Mouse (Mus musculus) left cerebral cortex, adult 2 months (tissue): ENCODE measurements around the gene Gas7. TPM values are rescaled to one million over a fixed set of nuclear protein-coding genes. Genes with fewer than 3 reads are reported as not detected.

Experiments
- DNase-seq, 2 experiments: peaks; one replicate each; pipeline ENCODE4 v3.0.0; 2021 to 2022; ENCODE audit warnings: low spot score in 2 of 2, mixed read lengths in 1 of 2; ENCODE audit errors: extremely low spot score in 1 of 2
- H3K27ac ChIP-seq: fragments of 200-600 bp; 2 replicates; pipeline ENCODE4 v1.8.1; 2022
- H3K4me3 ChIP-seq: fragments of 200-600 bp; 2 replicates; pipeline ENCODE4 v1.8.1; 2022
- CTCF ChIP-seq: fragments of 200-600 bp; IDR thresholded peaks from 2 replicates; pipeline ENCODE4 v1.8.1; 2022; ENCODE audit warnings: antibody characterized with exemption, mild to moderate bottlenecking, moderate library complexity
- intact Hi-C: fragments of 180-260 bp; cut with DNase I; formaldehyde crosslinking; loops from one replicate; pipeline ENCODE4 v1.15.1; 2025
- total RNA-seq, 2 experiments: library from RNA; stranded (reverse); gene quantifications; 2 replicates each; pipeline ENCODE4 v1.2.3; 2021

The Gas7 gene
- total RNA-seq, 2 experiments from 2014 or later = 539 to 559 TPM

- peak overlapping the region; percentile 82 for H3K27ac ChIP-seq
Observed at GRCm38 (mm10) chr11:67653521-67654090, 198.4 kb downstream of the Gas7 start.

GRCm38 (mm10) chr11:67654514-67654913, 199.3 kb downstream of the Gas7 start:
- H3K27ac ChIP-seq = peak overlapping the region; percentile 82
- no peak for DNase-seq
- no peak for TF ChIP-seq CTCF
- intact Hi-C loops = no loop called here
- H3K4me3 ChIP-seq = no peak overlapping the region

More at GRCm38 (mm10) chr11:67653521-67654090, 198.4 kb downstream of the Gas7 start:
- no peak for DNase-seq
- no peak overlapping the region for H3K4me3 ChIP-seq
- no peak for TF ChIP-seq CTCF
- intact Hi-C loops = no loop called here

- DNase-seq = no peak
- TF ChIP-seq CTCF = no peak
- Histone ChIP-seq H3K4me3 (no peak overlapping the region), H3K27ac (peak overlapping the region; percentile 82)
- intact Hi-C loops = no loop called here
Observed at GRCm38 (mm10) chr11:67655236-67655959, 200.2 kb downstream of the Gas7 start.

GRCm38 (mm10) chr11:67656366-67656765, 201.1 kb downstream of the Gas7 start:
- H3K27ac ChIP-seq = peak overlapping the region; percentile 59; the same call in 1 of the 2 replicates
- intact Hi-C loops = loop anchor here (2.0 kb wide), 1 partner anchor 20 kb away; no protein-coding TSS in a partner anchor
- no peak overlapping the region for H3K4me3 ChIP-seq
- no peak for TF ChIP-seq CTCF
- DNase-seq = no peak

- Histone ChIP-seq H3K4me3 (no peak overlapping the region), H3K27ac (peak overlapping the region; percentile 59)
- no peak for DNase-seq
- intact Hi-C loops = loop anchor here (2.0 kb wide), 1 partner anchor 20 kb away; no protein-coding TSS in a partner anchor
- TF ChIP-seq CTCF = no peak
Observed at GRCm38 (mm10) chr11:67656811-67657210, 201.6 kb downstream of the Gas7 start.

- no peak overlapping the region for H3K4me3 ChIP-seq
- H3K27ac ChIP-seq = peak overlapping the region; percentile 59
- TF ChIP-seq CTCF = peak; percentile 84
- intact Hi-C loops = loop anchor here (2.0 kb wide), 1 partner anchor 19 kb away; no protein-coding TSS in a partner anchor
- DNase-seq = no peak
Observed at GRCm38 (mm10) chr11:67657685-67658382, 202.6 kb downstream of the Gas7 start.

GRCm38 (mm10) chr11:67661465-67661864, 206.2 kb downstream of the Gas7 start:
- H3K27ac ChIP-seq = peak overlapping the region; percentile 59
- H3K4me3 ChIP-seq = no peak overlapping the region
- TF ChIP-seq CTCF = no peak
- intact Hi-C loops = no loop called here
- DNase-seq = no peak

GRCm38 (mm10) chr11:67663437-67663836, 208.2 kb downstream of the Gas7 start:
- DNase-seq = no peak
- intact Hi-C loops = no loop called here
- Histone ChIP-seq H3K27ac (peak overlapping the region; percentile 93), H3K4me3 (no peak overlapping the region)
- no peak for TF ChIP-seq CTCF

- no peak for TF ChIP-seq CTCF
- peak in 1 of 2 experiments; percentile 69 for DNase-seq
- H3K27ac ChIP-seq = peak overlapping the region; percentile 93
- intact Hi-C loops = loop anchor here (2.0 kb wide), 1 partner anchor 67 kb away; no protein-coding TSS in a partner anchor
- no peak overlapping the region for H3K4me3 ChIP-seq
Observed at GRCm38 (mm10) chr11:67664261-67664660, 209.0 kb downstream of the Gas7 start.

GRCm38 (mm10) chr11:67664918-67665317, 209.7 kb downstream of the Gas7 start:
- intact Hi-C loops = loop anchor here (2.0 kb wide), 1 partner anchor 68 kb away; no protein-coding TSS in a partner anchor
- H3K27ac ChIP-seq = peak overlapping the region; percentile 93
- H3K4me3 ChIP-seq = peak overlapping the region; percentile 8; the same call in 1 of the 2 replicates
- no peak for TF ChIP-seq CTCF
- DNase-seq = peak in 1 of 2 experiments; percentile 63

- TF ChIP-seq CTCF = no peak
- H3K4me3 ChIP-seq = no peak overlapping the region
- peak overlapping the region; percentile 93 for H3K27ac ChIP-seq
- DNase-seq = no peak
- intact Hi-C loops = no loop called here
Observed at GRCm38 (mm10) chr11:67666129-67666528, 210.9 kb downstream of the Gas7 start.
